Mouse (Mus musculus): ENCODE measurements at regions not wholly inside any gene's neighbourhood (a gene's known extent, or its start where the extent isn't known, plus 50 kb on each side); places are given as distances from the start of the nearest gene placed in this dataset.

DNA sequence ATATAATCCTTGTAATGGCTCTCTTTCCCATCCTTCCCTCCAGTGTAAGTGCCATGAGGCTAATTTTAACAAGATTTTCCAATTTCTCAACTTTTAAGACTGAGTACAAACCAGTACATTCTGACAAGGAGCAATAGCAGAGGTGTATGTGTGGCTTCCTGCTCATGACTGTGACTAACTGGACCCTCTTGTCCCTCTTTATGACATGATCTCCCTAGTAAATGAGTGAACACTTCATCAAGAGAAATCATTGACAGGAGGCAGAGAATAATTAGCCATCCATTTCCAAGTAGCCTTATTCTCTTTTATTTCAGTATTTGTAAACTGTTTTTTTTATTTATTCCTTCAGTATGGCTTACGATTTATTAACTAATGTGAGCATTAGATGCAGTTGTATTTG, 497.7 kb upstream of the Adamts5 start:
- Histone ChIP-seq H3K27ac (ENCODE audit: insufficient read depth, low read depth, low read length, poor library complexity, severe bottlenecking) (no peak overlapping the region), H3K36me3 (ENCODE audit: control insufficient read depth, insufficient read depth, low read length, poor library complexity, severe bottlenecking) (no peaks in the 10 kb centered on the region), H3K9ac (ENCODE audit: insufficient read depth, low read depth, low read length, poor library complexity, severe bottlenecking) (no peak overlapping the region), H3K9me3 (ENCODE audit: control insufficient read depth, insufficient read depth, low read depth, low read length) (no peaks in the 10 kb centered on the region), H3K4me3 (ENCODE audit: insufficient read depth in 1 of 2, low read depth in 1 of 2, low read length in 2 of 2, poor library complexity in 1 of 2, severe bottlenecking in 1 of 2) (no peak overlapping the region), H3K4me1 (ENCODE audit: control insufficient read depth in 2 of 2, insufficient read depth in 2 of 2, low read length in 2 of 2, poor library complexity in 1 of 2) (no peaks in the 10 kb centered on the region)
- in situ Hi-C loops (cut with MboI; ENCODE audit: low sequenced_read_pairs in 2 of 2, unreplicated experiment in 2 of 2), result no loop called here
- DNase-seq (ENCODE audit: low read depth, low spot score), result no peak
- TF ChIP-seq MAFK (IDR thresholded peaks at IDR 0.05; ENCODE audit: insufficient read depth, low read depth, low read length) (no peak), ZNF384 (IDR thresholded peaks at IDR 0.05; ENCODE audit: low read depth, low read length) (no peak), ZC3H11A (IDR thresholded peaks at IDR 0.05; ENCODE audit: borderline replicate concordance, low read depth, low read length) (no peak), HCFC1 (IDR thresholded peaks at IDR 0.05; ENCODE audit: borderline replicate concordance, insufficient read depth, low read length) (no peak), CHD2 (IDR thresholded peaks at IDR 0.05; ENCODE audit: low read depth, low read length) (no peak)

DNA sequence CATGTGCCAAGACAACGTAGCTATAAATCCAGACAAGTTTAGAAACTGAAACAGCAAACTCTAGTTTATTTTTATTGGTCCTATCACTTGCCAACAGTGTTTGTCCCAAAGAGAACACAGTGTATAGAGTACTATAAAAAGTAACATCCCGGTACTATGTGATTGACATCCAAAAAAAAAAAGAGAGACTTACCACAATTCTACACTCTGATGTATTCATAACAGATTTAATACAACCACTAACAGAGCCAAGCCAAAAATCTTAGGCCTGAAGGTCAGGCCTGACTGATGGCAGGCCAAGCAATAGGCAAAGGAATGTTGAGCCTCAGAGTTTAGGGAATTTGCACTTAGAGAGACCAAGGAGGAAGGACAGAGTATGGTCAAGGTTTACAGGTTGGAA, 495.9 kb upstream of the Adamts5 start:
- H3K36me3 ChIP-seq (ENCODE audit: control insufficient read depth, insufficient read depth, low read length, poor library complexity, severe bottlenecking), result no peaks in the 10 kb centered on the region
- no peak overlapping the region for H3K9ac ChIP-seq (ENCODE audit: insufficient read depth, low read depth, low read length, poor library complexity, severe bottlenecking)
- no peaks in the 10 kb centered on the region for H3K9me3 ChIP-seq (ENCODE audit: control insufficient read depth, insufficient read depth, low read depth, low read length)
- no peak overlapping the region for H3K27ac ChIP-seq (ENCODE audit: insufficient read depth, low read depth, low read length, poor library complexity, severe bottlenecking)
- DNase-seq (ENCODE audit: low read depth, low spot score), result no peak
- no peaks in the 10 kb centered on the region for H3K4me1 ChIP-seq (ENCODE audit: control insufficient read depth in 2 of 2, insufficient read depth in 2 of 2, low read length in 2 of 2, poor library complexity in 1 of 2)
- in situ Hi-C loops (cut with MboI; ENCODE audit: low sequenced_read_pairs in 2 of 2, unreplicated experiment in 2 of 2), result no loop called here
- no peak overlapping the region for H3K4me3 ChIP-seq (ENCODE audit: insufficient read depth in 1 of 2, low read depth in 1 of 2, low read length in 2 of 2, poor library complexity in 1 of 2, severe bottlenecking in 1 of 2)
- TF ChIP-seq CHD2 (IDR thresholded peaks at IDR 0.05; ENCODE audit: low read depth, low read length) (no peak), ZNF384 (IDR thresholded peaks at IDR 0.05; ENCODE audit: low read depth, low read length) (no peak), MAFK (IDR thresholded peaks at IDR 0.05; ENCODE audit: insufficient read depth, low read depth, low read length) (no peak), HCFC1 (IDR thresholded peaks at IDR 0.05; ENCODE audit: borderline replicate concordance, insufficient read depth, low read length) (no peak), ZC3H11A (IDR thresholded peaks at IDR 0.05; ENCODE audit: borderline replicate concordance, low read depth, low read length) (no peak)

DNA sequence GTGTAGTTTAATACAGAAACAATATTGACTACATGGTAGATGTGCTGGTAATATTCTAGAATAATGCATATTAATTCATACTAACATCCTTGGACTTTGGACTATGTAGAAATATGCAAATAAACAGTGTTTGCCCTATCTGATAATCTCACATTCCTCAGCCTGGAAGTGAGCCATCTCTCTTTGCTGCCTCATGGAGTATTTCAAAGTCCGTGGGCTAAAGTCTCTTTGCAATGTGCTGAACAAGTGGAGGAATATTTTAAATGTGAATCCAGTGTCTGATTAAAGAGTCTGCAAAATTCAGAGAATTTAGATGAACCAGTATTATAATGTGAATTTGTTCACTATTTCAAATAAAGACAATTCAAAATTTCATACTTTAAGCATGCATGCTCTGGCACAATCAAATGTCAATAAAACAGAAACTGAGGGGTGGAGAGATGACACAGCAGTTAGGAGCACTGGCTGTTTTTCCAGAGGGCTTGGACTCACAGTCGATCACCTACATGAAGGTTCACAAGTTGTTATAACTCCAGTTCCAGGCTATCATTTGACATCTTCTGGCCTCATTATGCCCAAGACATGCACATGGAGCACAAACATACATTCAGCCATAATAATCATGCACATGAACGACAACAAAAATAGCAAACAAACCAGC, 487.6 kb upstream of the Adamts5 start:
- no peak overlapping the region for H3K4me3 ChIP-seq (ENCODE audit: insufficient read depth in 1 of 2, low read depth in 1 of 2, low read length in 2 of 2, poor library complexity in 1 of 2, severe bottlenecking in 1 of 2)
- no peaks in the 10 kb centered on the region for H3K4me1 ChIP-seq (ENCODE audit: control insufficient read depth in 2 of 2, insufficient read depth in 2 of 2, low read length in 2 of 2, poor library complexity in 1 of 2)
- in situ Hi-C loops (cut with MboI; ENCODE audit: low sequenced_read_pairs in 2 of 2, unreplicated experiment in 2 of 2), result no loop called here

DNA sequence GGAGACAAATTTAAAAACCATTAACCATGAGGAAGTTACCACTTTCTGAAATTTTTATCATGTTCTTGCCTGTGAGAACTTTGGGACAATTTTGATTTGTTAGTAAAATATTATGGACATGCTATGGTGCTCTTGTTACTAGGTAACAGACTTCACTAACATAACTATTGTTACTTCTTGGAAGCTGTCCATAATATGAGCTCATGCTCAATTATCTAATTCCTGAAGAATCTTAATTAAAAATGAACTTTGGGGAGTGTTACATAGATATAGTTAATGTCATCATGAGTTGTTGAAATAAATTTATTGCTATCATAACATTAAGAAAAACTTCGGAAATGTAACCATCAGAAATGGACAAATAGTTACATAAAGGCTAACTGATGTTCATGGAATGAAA, 486.5 kb upstream of the Adamts5 start:
- no peaks in the 10 kb centered on the region for H3K9me3 ChIP-seq (ENCODE audit: control insufficient read depth, insufficient read depth, low read depth, low read length)
- no peak overlapping the region for H3K4me3 ChIP-seq (ENCODE audit: insufficient read depth in 1 of 2, low read depth in 1 of 2, low read length in 2 of 2, poor library complexity in 1 of 2, severe bottlenecking in 1 of 2)
- in situ Hi-C loops (cut with MboI; ENCODE audit: low sequenced_read_pairs in 2 of 2, unreplicated experiment in 2 of 2), result no loop called here
- H3K9ac ChIP-seq (ENCODE audit: insufficient read depth, low read depth, low read length, poor library complexity, severe bottlenecking), result no peak overlapping the region
- no peak for DNase-seq (ENCODE audit: low read depth, low spot score)
- H3K4me1 ChIP-seq (ENCODE audit: control insufficient read depth in 2 of 2, insufficient read depth in 2 of 2, low read length in 2 of 2, poor library complexity in 1 of 2), result no peaks in the 10 kb centered on the region
- no peak overlapping the region for H3K27ac ChIP-seq (ENCODE audit: insufficient read depth, low read depth, low read length, poor library complexity, severe bottlenecking)
- TF ChIP-seq ZNF384 (IDR thresholded peaks at IDR 0.05; ENCODE audit: low read depth, low read length) (no peak), MAFK (IDR thresholded peaks at IDR 0.05; ENCODE audit: insufficient read depth, low read depth, low read length) (no peak), HCFC1 (IDR thresholded peaks at IDR 0.05; ENCODE audit: borderline replicate concordance, insufficient read depth, low read length) (no peak), ZC3H11A (IDR thresholded peaks at IDR 0.05; ENCODE audit: borderline replicate concordance, low read depth, low read length) (no peak), CHD2 (IDR thresholded peaks at IDR 0.05; ENCODE audit: low read depth, low read length) (no peak)
- no peaks in the 10 kb centered on the region for H3K36me3 ChIP-seq (ENCODE audit: control insufficient read depth, insufficient read depth, low read length, poor library complexity, severe bottlenecking)

More for the DNA sequence above, 487.6 kb upstream of the Adamts5 start:
- Histone ChIP-seq H3K36me3 (ENCODE audit: control insufficient read depth, insufficient read depth, low read length, poor library complexity, severe bottlenecking) (no peaks in the 10 kb centered on the region), H3K9me3 (ENCODE audit: control insufficient read depth, insufficient read depth, low read depth, low read length) (no peaks in the 10 kb centered on the region), H3K27ac (ENCODE audit: insufficient read depth, low read depth, low read length, poor library complexity, severe bottlenecking) (no peak overlapping the region), H3K9ac (ENCODE audit: insufficient read depth, low read depth, low read length, poor library complexity, severe bottlenecking) (no peak overlapping the region)
- DNase-seq (ENCODE audit: low read depth, low spot score), result no peak
- TF ChIP-seq ZNF384 (IDR thresholded peaks at IDR 0.05; ENCODE audit: low read depth, low read length) (no peak), ZC3H11A (IDR thresholded peaks at IDR 0.05; ENCODE audit: borderline replicate concordance, low read depth, low read length) (no peak), HCFC1 (IDR thresholded peaks at IDR 0.05; ENCODE audit: borderline replicate concordance, insufficient read depth, low read length) (no peak), MAFK (IDR thresholded peaks at IDR 0.05; ENCODE audit: insufficient read depth, low read depth, low read length) (no peak), CHD2 (IDR thresholded peaks at IDR 0.05; ENCODE audit: low read depth, low read length) (no peak)

Data from ES-E14 (cell line).